Mouse (Mus musculus) stomach, postnatal 0 days (tissue): Measurements from ENCODE around the gene Rngtt. TPM values are rescaled to one million over a fixed set of nuclear protein-coding genes. Genes with fewer than 3 reads are reported as not detected.
"Not testable (repeated sequence)": the region's sequence is repeated elsewhere in the genome, so short reads cannot be mapped to it uniquely, and the experiment has no call there.

Source experiments
- ATAC-seq: fragments of 200-750 bp; cut with Nextera tagmentation; 2 replicates; pipeline ENCODE4 v1.8.0; 2017; ENCODE audit not compliant: low FRiP score, low TSS enrichment
- DNase-seq: peaks from one replicate; pipeline ENCODE4 v3.0.0-alpha.2; 2016; ENCODE audit warnings: low spot score
- H3K27ac ChIP-seq: fragments of 300-500 bp; sonication (generic); replicated peaks from 2 replicates; pipeline ENCODE4 v1.5.1; 2014; ENCODE audit warnings: mild to moderate bottlenecking, control low read depth
- H3K27me3 ChIP-seq: fragments of 300-500 bp; sonication (generic); 2 replicates; pipeline ENCODE4 v1.6.1; 2014; ENCODE audit warnings: low read length; ENCODE audit not compliant: control insufficient read depth, insufficient read depth
- H3K36me3 ChIP-seq: fragments of 300-500 bp; sonication (generic); 2 replicates; pipeline ENCODE4 v1.6.1; 2014; ENCODE audit warnings: low read length, mixed read lengths; ENCODE audit not compliant: control insufficient read depth, insufficient read depth
- H3K4me1 ChIP-seq: fragments of 300-500 bp; sonication (generic); replicated peaks from 2 replicates; pipeline ENCODE4 v1.6.1; 2014; ENCODE audit warnings: antibody characterized with exemption; ENCODE audit not compliant: control insufficient read depth, insufficient read depth
- H3K4me2 ChIP-seq: fragments of 300-500 bp; sonication (generic); replicated peaks from 2 replicates; pipeline ENCODE4 v1.6.1; 2014; ENCODE audit warnings: low read depth, mild to moderate bottlenecking, control low read depth, moderate library complexity
- H3K4me3 ChIP-seq: fragments of 300-500 bp; sonication (generic); 2 replicates; pipeline ENCODE4 v1.5.1; 2014; ENCODE audit warnings: low read depth, low read length, control low read depth
- H3K9ac ChIP-seq: fragments of 300-500 bp; sonication (generic); 2 replicates; pipeline ENCODE4 v1.6.1; 2014; ENCODE audit warnings: mild to moderate bottlenecking, low read length, control low read depth, mixed read lengths
- H3K9me3 ChIP-seq: fragments of 300-500 bp; sonication (generic); 2 replicates; pipeline ENCODE4 v1.6.1; 2016; ENCODE audit warnings: low read length; ENCODE audit not compliant: control insufficient read depth
- CTCF ChIP-seq: IDR thresholded peaks from 2 replicates; pipeline ENCODE4 v1.5.1; 2016; ENCODE audit warnings: antibody characterized with exemption, low read depth, mild to moderate bottlenecking, moderate library complexity
- EP300 ChIP-seq: optimal IDR thresholded peaks from 2 replicates; pipeline ENCODE3; 2016; ENCODE audit warnings: antibody characterized with exemption
- WGBS: fragments of 180-500 bp; shearing (Covaris S2); extraction: QIAGEN DNeasy Blood & Tissue Kit; methylation state at CpG from one replicate; pipeline ENCODE4 v1.1.7; 2014; 5-methylcytosine and 5-hydroxymethylcytosine counted together
- polyA plus RNA-seq: library from polyadenylated mRNA; unstranded; fragments of >200 nt; fragmentation: Nextera tagmentation; extraction: Ambion mirVana; gene quantifications from 2 replicates; pipeline ENCODE4 v1.2.1, GENCODE M21; 2015

Gene Rngtt
- polyA plus RNA-seq, 1 experiment from 2014 or later, result 9.6 TPM

DNA sequence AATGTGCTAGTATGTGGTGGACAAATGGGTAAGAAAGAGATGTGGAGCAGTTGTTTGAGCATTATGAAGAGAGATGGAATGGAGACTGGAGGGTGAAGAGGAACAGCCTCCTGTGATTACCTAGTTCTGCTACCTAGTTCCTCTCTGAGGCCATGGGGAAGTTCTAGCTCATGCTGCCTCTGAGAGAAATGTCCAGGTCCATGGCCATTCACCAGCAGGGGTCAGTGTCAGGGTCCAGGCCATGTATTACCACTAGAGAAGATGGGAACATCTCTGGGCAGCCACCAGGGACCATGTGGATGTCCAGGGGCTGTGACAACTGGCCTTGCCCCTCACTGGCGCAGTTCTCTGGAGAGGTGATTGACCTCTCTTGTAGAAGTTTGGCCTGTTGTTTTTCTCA lies 7.1 kb upstream of the Rngtt start:
- Histone ChIP-seq H3K4me3 (no peak overlapping the region), H3K36me3 (no peaks in the 10 kb centered on the region), H3K27me3 (no peaks in the 10 kb centered on the region), H3K9me3 (no peaks in the 10 kb centered on the region), H3K9ac (no peak overlapping the region), H3K4me1 (no peaks in the 10 kb centered on the region), H3K4me2 (no peak overlapping the region), H3K27ac (no peak overlapping the region)
- peak; percentile 10; the same call in 1 of the 2 replicates for TF ChIP-seq CTCF
- no peak for TF ChIP-seq EP300
- DNase-seq (no peak), ATAC-seq (no peak)
- WGBS, result 86% methylated on average over 1 of the region's 1 CpGs

DNA sequence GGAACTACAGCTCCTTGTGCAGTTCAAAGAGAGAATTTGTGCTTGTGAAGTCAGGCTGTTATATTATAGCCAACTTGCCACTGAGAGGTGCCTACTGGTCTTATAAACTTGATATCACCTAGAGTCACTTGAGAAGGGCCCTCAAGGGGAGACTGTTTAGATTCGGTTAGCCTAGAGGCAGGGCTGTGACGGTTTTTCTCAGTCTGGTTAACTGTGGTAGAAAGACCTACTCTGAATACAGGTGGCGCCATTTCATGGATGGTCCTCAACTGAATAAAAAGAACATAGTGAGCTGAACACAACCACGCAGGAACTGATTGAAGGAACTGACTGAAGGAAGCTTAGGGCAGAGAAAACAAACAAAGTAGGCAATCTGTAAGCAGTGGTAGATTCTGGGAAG lies 3.0 kb upstream of the Rngtt start:
- Histone ChIP-seq H3K4me3 (no peak overlapping the region), H3K9me3 (no peaks in the 10 kb centered on the region), H3K4me2 (no peak overlapping the region), H3K36me3 (no peaks in the 10 kb centered on the region), H3K27me3 (no peaks in the 10 kb centered on the region), H3K27ac (no peak overlapping the region), H3K4me1 (no peaks in the 10 kb centered on the region), H3K9ac (no peak overlapping the region)
- DNase-seq (no peak), ATAC-seq (no peak)
- 72% methylated on average over 4 of the region's 4 CpGs for WGBS
- TF ChIP-seq EP300 (no peak), CTCF (peak; percentile 11; the same call in 1 of the 2 replicates)

DNA sequence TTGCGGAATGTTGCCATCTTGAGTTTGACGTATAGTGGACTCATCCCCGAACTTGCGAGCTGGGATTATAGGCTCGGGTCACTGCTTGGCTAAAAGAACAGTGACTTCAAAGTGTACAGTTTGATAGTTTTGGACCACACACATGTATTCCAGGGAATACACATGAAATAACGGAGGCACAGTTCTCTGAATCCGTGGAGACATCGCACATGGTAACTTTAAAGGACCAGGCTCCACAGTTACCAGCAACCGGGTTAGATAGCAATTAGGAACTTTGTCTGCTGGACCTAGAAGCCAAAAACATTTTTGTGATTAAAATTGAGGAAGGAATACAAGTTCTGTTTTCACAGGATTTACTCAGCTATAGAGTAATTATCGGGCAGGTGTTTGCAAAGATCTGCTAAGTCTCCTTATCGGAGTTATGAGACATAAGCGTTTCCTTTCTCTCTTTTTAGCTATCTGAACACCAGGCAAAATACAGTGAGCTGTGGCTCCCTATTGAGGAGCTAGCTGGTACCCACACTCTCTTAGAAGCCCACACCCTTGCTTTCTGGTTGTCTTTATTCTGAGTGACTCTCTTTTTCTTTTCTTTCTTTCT lies 828 bp downstream of the Rngtt start:
- Histone ChIP-seq H3K4me2 (peak overlapping the region; percentile 64), H3K4me3 (peak overlapping the region; percentile 90), H3K9ac (peak overlapping the region; percentile 81), H3K36me3 (no peaks in the 10 kb centered on the region), H3K27ac (no peak overlapping the region), H3K9me3 (no peaks in the 10 kb centered on the region), H3K4me1 (no peaks in the 10 kb centered on the region), H3K27me3 (no peaks in the 10 kb centered on the region)
- no peak for DNase-seq
- no peak for ATAC-seq
- TF ChIP-seq EP300 (no peak), CTCF (no peak)
- WGBS, result 10% methylated on average over 12 of the region's 12 CpGs

DNA sequence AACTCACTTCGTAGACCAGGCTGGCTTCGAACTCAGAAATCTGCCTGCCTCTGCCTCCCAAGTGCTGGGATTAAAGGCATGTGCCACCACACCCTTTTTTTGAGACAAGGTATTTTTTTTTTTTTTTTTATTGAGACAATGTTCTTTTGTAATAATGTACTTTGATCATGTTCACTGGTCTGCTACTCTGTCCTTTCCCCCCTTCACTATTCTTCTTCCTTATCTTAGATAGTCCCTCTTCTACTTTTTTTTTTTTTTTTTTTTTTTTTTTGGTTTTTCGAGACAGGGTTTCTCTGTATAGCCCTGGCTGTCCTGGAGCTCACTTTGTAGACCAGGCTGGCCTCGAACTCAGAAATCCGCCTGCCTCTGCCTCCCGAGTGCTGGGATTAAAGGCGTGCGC lies 4.0 kb downstream of the Rngtt start:
- not testable (repeated sequence) for H3K4me1 ChIP-seq
- 98% methylated on average over 5 of the region's 8 CpGs for WGBS

DNA sequence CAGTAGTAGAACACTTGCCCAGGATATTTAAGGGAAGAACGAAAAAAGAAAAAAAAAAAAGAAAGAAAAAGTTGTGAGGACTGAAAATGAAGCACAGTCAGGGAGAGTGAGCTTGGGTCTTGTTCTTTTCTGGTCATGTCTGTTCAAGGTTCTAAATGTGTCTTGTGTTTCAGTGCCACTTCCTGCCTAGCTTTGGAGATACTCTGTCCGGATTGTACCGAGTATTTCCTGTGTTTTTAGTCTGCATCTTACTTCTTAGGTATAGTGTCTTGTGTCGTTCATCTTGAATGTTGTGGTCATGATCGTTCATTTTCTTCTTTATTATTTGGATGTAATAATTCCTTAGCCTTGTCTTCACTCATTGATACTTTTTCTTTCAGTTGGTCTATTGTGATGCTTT lies 5.7 kb downstream of the Rngtt start:
- no peak overlapping the region for H3K4me3 ChIP-seq
- DNase-seq (no peak), ATAC-seq (no peak)
- no peaks in the 10 kb centered on the region for H3K36me3 ChIP-seq
- H3K9ac ChIP-seq, result no peak overlapping the region
- H3K4me1 ChIP-seq, result no peaks in the 10 kb centered on the region
- no peak overlapping the region for H3K4me2 ChIP-seq
- no peak for TF ChIP-seq EP300
- TF ChIP-seq CTCF, result no peak
- no peak overlapping the region for H3K27ac ChIP-seq
- H3K9me3 ChIP-seq, result no peaks in the 10 kb centered on the region
- H3K27me3 ChIP-seq, result no peaks in the 10 kb centered on the region
- 81% methylated on average over 5 of the region's 5 CpGs for WGBS

More for the DNA sequence above, 4.0 kb downstream of the Rngtt start:
- H3K4me2 ChIP-seq, H3K4me3 ChIP-seq, H3K27ac ChIP-seq, ATAC-seq, H3K27me3 ChIP-seq, H3K9ac ChIP-seq, H3K36me3 ChIP-seq, H3K9me3 ChIP-seq, DNase-seq: not testable (repeated sequence)

DNA sequence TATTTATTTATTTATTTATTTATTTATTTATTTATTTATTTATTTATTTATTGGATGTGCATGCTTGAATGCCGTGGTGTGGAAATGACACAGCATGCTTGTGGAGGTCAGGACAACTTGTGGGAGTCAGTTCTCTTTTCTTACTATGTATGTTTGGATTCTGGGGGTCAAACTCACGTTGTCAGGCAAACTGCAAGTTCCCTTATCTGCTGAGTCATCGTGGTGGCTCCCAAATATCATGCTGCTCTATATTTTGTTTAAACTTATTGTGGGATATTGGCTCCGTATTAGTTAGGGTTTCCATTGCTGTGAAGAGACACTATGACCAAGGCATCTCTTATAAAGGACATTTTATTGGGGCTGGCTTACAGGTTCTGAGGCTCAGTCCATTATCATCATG lies 21.0 kb downstream of the Rngtt start:
- no peak overlapping the region for H3K9ac ChIP-seq
- no peak overlapping the region for H3K27ac ChIP-seq
- no peaks in the 10 kb centered on the region for H3K4me1 ChIP-seq
- H3K4me3 ChIP-seq, result no peak overlapping the region
- DNase-seq, result no peak
- no peaks in the 10 kb centered on the region for H3K27me3 ChIP-seq
- no peak for TF ChIP-seq CTCF
- TF ChIP-seq EP300, result no peak
- H3K36me3 ChIP-seq, result peaks cover 4% of the 10 kb centered on the region; the same call in 1 of the 2 replicates
- no peak overlapping the region for H3K4me2 ChIP-seq
- WGBS, result 86% methylated on average over 4 of the region's 4 CpGs
- no peak for ATAC-seq
- H3K9me3 ChIP-seq, result no peaks in the 10 kb centered on the region
